Mouse (Mus musculus): ENCODE measurements at regions not wholly inside any gene's neighbourhood (a gene's known extent, or its start where the extent isn't known, plus 50 kb on each side); places are given as distances from the start of the nearest gene placed in this dataset.

- DNase-seq (ENCODE audit: extremely low spot score, low read depth, low spot score) = no peak
Measured at GRCm38 (mm10) chr12:118428384-118428783, 127.1 kb upstream of the Sp4 start.

GRCm38 (mm10) chr12:118415956-118416355 lies 114.7 kb upstream of the Sp4 start:
- DNase-seq (ENCODE audit: extremely low spot score, low read depth, low spot score) = no peak

GRCm38 (mm10) chr12:118411767-118412430 lies 110.7 kb upstream of the Sp4 start:
- DNase-seq (ENCODE audit: extremely low spot score, low read depth, low spot score) = no peak

DNA sequence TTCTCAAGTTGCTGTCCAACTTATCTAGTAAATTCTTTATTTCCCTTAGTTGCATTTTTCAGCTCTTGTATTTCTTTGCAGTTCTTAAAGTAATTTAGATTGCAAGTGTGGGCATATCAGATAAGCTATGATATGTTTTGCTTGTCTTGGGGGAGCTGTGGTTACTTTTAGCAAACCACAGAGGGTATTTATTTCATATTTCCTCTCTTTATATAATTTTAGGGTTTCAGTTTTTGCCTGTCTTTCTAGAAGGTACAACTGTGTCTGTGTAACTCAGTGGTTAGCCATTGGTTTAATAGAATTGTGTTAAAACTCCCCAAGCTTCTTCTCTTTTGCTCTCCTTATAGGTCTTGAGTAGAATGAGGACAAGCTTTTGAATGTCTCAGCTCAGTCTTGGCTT lies 109.7 kb upstream of the Sp4 start:
- no peak for DNase-seq (ENCODE audit: extremely low spot score, low read depth, low spot score)

- DNase-seq (ENCODE audit: extremely low spot score, low read depth, low spot score) = no peak
Measured at GRCm38 (mm10) chr12:118405135-118405534, 103.9 kb upstream of the Sp4 start.

GRCm38 (mm10) chr12:118404171-118404570 lies 102.9 kb upstream of the Sp4 start:
- DNase-seq (ENCODE audit: extremely low spot score, low read depth, low spot score) = no peak

GRCm38 (mm10) chr12:118403519-118404087 lies 102.4 kb upstream of the Sp4 start:
- no peak for DNase-seq (ENCODE audit: extremely low spot score, low read depth, low spot score)

DNA sequence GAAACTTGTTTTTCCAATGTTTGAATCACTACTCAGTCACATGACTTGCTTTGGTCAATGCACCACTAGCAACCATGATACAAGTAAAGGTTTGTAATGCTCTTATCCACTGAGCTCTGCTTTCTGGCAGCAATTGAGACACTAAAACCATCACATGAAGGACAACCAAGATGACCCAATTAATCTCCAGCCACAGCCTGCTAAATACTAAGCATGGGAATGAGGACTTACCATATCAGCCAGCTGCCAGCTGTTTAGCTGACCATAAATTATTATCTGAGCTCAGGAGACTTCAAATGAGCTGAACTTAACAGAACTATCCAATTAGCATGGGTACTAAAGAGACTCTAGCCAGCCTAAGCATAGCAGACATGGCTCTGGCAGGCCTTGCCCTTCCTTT lies 100.1 kb upstream of the Sp4 start:
- no peak for DNase-seq (ENCODE audit: extremely low spot score, low read depth, low spot score)

- no peak for DNase-seq (ENCODE audit: extremely low spot score, low read depth, low spot score)
Measured at GRCm38 (mm10) chr12:118391654-118392053, 90.4 kb upstream of the Sp4 start.

- DNase-seq (ENCODE audit: extremely low spot score, low read depth, low spot score) = no peak
Measured at GRCm38 (mm10) chr12:118381013-118381412, 79.8 kb upstream of the Sp4 start.

GRCm38 (mm10) chr12:118377898-118378297 lies 76.7 kb upstream of the Sp4 start:
- DNase-seq (ENCODE audit: extremely low spot score, low read depth, low spot score) = no peak

DNA sequence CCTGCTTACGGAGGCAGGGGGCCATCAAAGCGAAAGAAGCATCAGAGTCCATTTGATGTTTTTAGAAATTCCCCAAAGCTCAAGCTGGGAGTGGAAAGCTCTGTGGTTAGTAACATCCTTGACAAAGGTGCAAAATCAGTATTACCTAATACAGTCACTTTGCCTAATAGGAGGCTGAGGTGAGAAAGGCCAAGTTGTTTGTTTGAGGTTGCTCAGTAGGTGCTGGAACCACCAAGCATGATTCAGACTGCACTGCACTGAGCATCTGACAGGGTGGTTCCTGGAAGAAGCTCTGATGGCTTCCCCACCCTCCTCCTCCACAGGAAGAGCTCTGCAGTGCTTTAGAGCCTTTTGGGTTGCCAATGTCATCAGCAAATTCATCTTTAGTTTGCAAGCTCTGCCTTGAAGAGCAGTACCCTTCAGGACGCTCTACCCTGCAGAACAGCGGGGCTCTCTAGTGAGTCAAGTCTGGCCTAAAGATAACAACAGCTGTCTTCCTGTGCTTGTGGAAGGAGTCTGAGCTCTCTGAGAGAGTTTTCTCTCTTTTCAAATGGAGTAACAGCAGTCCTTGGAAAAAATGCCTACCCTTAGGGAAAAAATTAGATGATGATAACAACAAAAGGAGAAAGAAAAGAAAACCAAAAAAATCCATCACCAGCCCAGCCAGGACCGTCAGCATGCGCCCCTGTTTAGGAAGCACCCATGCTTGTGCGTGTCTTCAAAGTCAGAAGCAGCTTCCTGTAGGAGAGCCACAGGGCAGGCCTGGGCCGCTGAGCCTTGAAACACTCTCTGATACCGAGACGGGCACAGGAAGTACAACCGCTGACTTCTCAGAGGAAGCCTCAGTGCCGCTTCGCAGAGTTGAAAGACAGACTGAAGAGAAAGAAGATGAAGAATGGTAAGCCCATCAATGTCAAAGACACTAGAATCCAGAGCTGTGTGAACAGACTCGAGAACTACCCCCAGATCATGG lies 75.6 kb upstream of the Sp4 start:
- no peak for DNase-seq (ENCODE audit: extremely low spot score, low read depth, low spot score)

DNA sequence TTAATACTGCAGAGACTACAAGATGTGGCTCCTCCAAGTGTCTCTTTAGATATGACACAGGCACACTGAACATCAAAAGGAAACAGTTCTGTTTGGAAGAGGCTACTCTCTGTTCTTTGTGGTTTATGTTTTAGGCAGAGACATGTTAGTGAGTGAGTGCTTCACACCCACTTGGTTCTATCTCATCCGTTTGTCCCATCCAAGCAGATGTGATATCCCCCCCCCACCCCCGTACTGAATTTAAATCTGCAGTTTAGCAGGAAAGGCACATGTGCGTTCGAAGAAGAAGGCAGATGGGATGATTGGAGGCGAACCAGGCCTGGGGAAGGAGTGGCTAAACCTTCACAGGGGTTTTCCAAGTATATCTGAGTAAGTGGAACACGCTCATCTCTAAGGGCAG lies 72.0 kb upstream of the Sp4 start:
- no peak for DNase-seq (ENCODE audit: extremely low spot score, low read depth, low spot score)

- no peak for DNase-seq (ENCODE audit: extremely low spot score, low read depth, low spot score)
Measured at GRCm38 (mm10) chr12:118371905-118372304, 70.7 kb upstream of the Sp4 start.

DNA sequence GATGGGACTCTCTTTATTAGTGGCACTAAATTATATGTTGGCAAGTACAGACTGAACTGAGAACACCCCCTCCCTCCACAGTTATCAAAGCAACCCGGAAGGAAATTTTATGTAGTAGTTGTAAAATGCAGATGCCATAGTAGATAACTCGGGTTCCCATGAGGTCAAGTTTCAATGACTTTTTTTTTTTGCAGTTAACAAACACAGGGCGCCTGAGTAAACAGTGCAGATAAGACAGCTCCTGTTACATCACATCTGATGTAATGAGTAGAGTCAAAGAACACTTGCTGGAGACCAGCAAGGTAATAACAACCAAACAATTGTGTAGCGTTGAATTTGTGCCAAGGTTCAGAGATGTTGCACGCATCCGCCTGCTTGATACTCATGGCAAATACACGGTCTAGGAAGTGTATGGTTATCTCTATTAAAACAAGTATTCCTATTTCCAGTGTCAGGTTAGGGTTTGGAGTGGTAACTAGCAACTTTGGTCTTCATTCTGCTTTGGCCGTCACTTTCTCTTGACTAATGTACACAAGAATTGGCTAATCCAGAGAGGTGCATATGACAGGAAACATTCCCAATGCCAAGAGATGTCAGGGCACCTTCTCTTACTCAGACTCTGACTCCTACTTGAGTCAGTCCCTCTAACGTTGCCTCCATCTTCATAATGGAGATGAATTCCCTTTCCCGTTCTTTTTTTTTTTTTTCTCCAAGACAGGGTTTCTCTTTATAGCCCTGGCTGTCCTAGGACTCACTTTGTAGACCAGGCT lies 66.3 kb upstream of the Sp4 start:
- DNase-seq (ENCODE audit: extremely low spot score, low read depth, low spot score) = no peak

DNA sequence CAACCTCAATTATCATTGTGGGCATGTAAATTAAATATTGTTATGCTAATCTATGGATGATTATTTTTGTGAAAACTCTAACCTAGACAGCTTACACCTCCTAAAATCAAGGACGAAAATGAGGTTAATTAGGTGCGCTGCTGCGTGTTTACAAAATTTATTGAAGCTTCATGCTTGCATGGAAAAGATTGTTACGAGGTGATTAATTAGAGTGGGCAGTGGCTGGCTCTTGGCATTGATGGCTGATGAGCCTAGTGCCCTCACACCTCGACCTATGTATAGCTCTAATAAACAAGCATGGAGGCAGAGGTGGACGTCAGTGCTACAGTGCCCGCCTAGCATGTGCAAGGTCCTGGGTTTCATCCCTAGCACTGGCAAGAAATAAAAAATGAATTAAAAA lies 51.6 kb upstream of the Sp4 start:
- no peak for DNase-seq (ENCODE audit: extremely low spot score, low read depth, low spot score)

- no peak for DNase-seq (ENCODE audit: extremely low spot score, low read depth, low spot score)
Measured at GRCm38 (mm10) chr12:118351421-118351820, 50.2 kb upstream of the Sp4 start.

All from hindlimb bud, embryonic 11.5 days (tissue).